Mouse (Mus musculus) heart, adult 2 months (tissue): Measurements from ENCODE around the gene Napb.

Experiments
- EP300 ChIP-seq: fragments of 200-500 bp; IDR thresholded peaks from 2 replicates; pipeline ENCODE4 v1.6.1; 2011; ENCODE audit warnings: low read depth, low read length, control low read depth; ENCODE audit not compliant: insufficient read depth
- POLR2A ChIP-seq: fragments of 200-500 bp; IDR thresholded peaks from 2 replicates; pipeline ENCODE4 v1.6.1; 2011; ENCODE audit warnings: mild to moderate bottlenecking, low read depth, low read length, control low read depth; ENCODE audit not compliant: insufficient read depth

- TF ChIP-seq EP300 (no peak), POLR2A (no peak)
Observed at GRCm38 (mm10) chr2:148750058-148750457, 17.8 kb upstream of the Napb start, which contains the start of gene Cstl1.
